Mouse (Mus musculus): ENCODE measurements at regions not wholly inside any gene's neighbourhood (a gene's known extent, or its start where the extent isn't known, plus 50 kb on each side); places are given as distances from the start of the nearest gene placed in this dataset.

- no peak for DNase-seq
Observed at GRCm38 (mm10) chr3:60320213-60320936, 152.3 kb upstream of the Mbnl1 start.

GRCm38 (mm10) chr3:60323514-60323913 lies 149.1 kb upstream of the Mbnl1 start:
- DNase-seq, result no peak

GRCm38 (mm10) chr3:60324416-60324815 lies 148.2 kb upstream of the Mbnl1 start:
- DNase-seq, result no peak

GRCm38 (mm10) chr3:60324969-60325368 lies 147.7 kb upstream of the Mbnl1 start:
- no peak for DNase-seq

GRCm38 (mm10) chr3:60332460-60332859 lies 140.2 kb upstream of the Mbnl1 start:
- no peak for DNase-seq

GRCm38 (mm10) chr3:60333669-60334068 lies 139.0 kb upstream of the Mbnl1 start:
- DNase-seq, result no peak

- DNase-seq, result no peak
Observed at GRCm38 (mm10) chr3:60334133-60334532, 138.5 kb upstream of the Mbnl1 start.

- no peak for DNase-seq
Observed at GRCm38 (mm10) chr3:60346390-60346789, 126.2 kb upstream of the Mbnl1 start.

GRCm38 (mm10) chr3:60347049-60347448 lies 125.6 kb upstream of the Mbnl1 start:
- no peak for DNase-seq

GRCm38 (mm10) chr3:60371176-60371965 lies 101.3 kb upstream of the Mbnl1 start:
- no peak for DNase-seq

GRCm38 (mm10) chr3:60373662-60374061 lies 99.0 kb upstream of the Mbnl1 start:
- DNase-seq, result no peak

- DNase-seq, result no peak
Observed at GRCm38 (mm10) chr3:60388593-60388992, 84.0 kb upstream of the Mbnl1 start.

GRCm38 (mm10) chr3:60389032-60389431 lies 83.6 kb upstream of the Mbnl1 start:
- DNase-seq, result no peak

GRCm38 (mm10) chr3:60395299-60395698 lies 77.3 kb upstream of the Mbnl1 start:
- DNase-seq, result no peak

GRCm38 (mm10) chr3:60396971-60397370 lies 75.7 kb upstream of the Mbnl1 start:
- DNase-seq, result no peak

- DNase-seq, result no peak
Observed at GRCm38 (mm10) chr3:60398796-60399195, 73.8 kb upstream of the Mbnl1 start.

- DNase-seq, result no peak
Observed at GRCm38 (mm10) chr3:60402251-60402830, 70.3 kb upstream of the Mbnl1 start.

- no peak for DNase-seq
Observed at GRCm38 (mm10) chr3:60407426-60407825, 65.2 kb upstream of the Mbnl1 start.

GRCm38 (mm10) chr3:60407906-60408305 lies 64.7 kb upstream of the Mbnl1 start:
- no peak for DNase-seq

- DNase-seq, result peak; percentile 51
Observed at GRCm38 (mm10) chr3:60408553-60409282, 63.9 kb upstream of the Mbnl1 start.

GRCm38 (mm10) chr3:60409283-60409633 lies 63.4 kb upstream of the Mbnl1 start:
- no peak for DNase-seq

GRCm38 (mm10) chr3:60411746-60412145 lies 60.9 kb upstream of the Mbnl1 start:
- DNase-seq, result no peak

GRCm38 (mm10) chr3:60412206-60412605 lies 60.4 kb upstream of the Mbnl1 start:
- no peak for DNase-seq
